Mouse (Mus musculus): Measurements from ENCODE around the gene Hoxd1.

GRCm38 (mm10) chr2:74741252-74741978, 21.4 kb upstream of the Hoxd1 start:
- no peak for TF ChIP-seq POLR2A (IDR thresholded peaks at IDR 0.05; ENCODE audit: insufficient read depth, low read length)
- no peak for TF ChIP-seq CTCF (IDR thresholded peaks at IDR 0.05; ENCODE audit: low read depth, low read length)

All from ES-Bruce4 (cell line).